Mouse (Mus musculus): ENCODE results near the gene Mrpl1. TPM values are rescaled to one million over a fixed set of nuclear protein-coding genes. Genes with fewer than 3 reads are reported as not detected.

Mrpl1 gene
- total RNA-seq, 2 experiments from 2014 or later, result 34.5 to 48.3 TPM

DNA sequence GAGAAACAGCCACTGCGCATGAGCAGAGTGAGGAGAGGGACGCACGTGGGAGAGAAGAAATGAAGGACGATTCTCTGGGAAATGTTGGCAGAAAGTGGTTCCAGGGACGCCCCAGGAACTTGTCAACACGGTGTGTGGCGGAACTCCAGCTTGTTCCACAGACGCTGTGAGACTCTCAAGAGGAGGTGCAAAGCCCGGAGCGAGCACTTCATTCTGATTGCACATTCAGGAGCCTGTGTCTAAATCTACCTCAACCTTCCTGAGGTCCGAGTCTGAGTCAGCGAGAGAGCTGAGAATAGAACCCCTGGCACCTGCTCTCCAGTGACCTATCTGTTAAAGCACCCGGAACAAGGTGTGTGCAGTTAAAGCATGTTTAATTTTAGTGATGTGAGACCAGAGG lies 98.8 kb downstream of the Mrpl1 start:
- ATAC-seq (replicated peaks; ENCODE audit: poor library complexity), result no peak

DNA sequence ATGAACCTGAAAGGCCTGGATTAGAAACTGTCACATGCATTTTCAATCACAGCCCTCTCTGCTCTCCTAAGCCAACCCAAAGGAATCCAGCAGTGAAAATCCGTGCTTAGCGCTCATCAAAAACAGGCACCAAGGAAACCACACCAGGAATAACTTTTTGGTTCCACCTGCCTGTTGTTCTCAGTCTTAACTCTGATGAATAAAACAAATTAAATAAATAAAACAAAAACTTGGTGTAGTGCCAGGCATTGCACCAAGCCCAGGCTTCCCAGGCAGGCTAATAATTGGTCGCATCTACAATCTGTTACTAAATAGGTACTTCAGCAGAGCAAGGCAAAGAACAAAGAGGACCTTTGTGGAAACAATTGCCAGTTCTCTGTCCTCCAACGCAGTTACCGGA lies 99.4 kb downstream of the Mrpl1 start:
- no peak for ATAC-seq (replicated peaks; ENCODE audit: poor library complexity)

GRCm38 (mm10) chr5:96309566-96309965 lies 100.3 kb downstream of the Mrpl1 start:
- no peak for ATAC-seq (replicated peaks; ENCODE audit: poor library complexity)

- ATAC-seq (replicated peaks; ENCODE audit: poor library complexity), result no peak
These were observed 102.4 kb downstream of the Mrpl1 start for GRCm38 (mm10) chr5:96311677-96312076.

Other genes with a start within 250 kb of the Mrpl1 start
- 98.5 and 108 TPM in 2 replicates for gene Cnot6l, start 45.3 kb upstream of the Mrpl1 start, total RNA-seq (2015)
- gene Cnot6l, start 45.3 kb upstream of the Mrpl1 start, total RNA-seq (2017), result 43.9 and 67.9 TPM in 2 replicates
- not detected in 2 replicates for gene Fras1, start 164.5 kb downstream of the Mrpl1 start, total RNA-seq (2015)
- gene Fras1, start 164.5 kb downstream of the Mrpl1 start, total RNA-seq (2017), result not detected in 2 replicates